Mouse (Mus musculus): ENCODE results near the gene Myo1c.

DNA sequence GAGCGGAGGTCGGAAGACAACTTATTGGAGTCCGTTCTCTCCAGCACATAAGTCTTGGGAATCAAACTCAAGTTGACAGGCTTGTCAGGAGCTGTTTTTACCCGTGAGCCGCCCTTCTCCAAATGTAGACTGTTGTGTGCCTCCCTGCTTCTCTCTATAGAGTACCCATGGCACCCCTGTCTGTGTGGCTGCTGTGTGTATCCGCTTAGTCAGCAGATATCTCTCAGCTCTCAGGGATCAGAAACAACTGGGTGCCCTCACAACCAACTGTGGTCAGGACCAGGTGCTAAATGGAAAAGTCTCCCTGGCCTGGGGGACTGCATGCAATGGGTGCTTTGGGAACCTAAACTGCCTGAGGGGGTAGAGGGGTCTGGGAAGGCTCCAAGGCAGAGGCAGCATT is 16.0 kb downstream of the Myo1c start:
- TF ChIP-seq CTCF (IDR thresholded peaks at IDR 0.05; ENCODE audit: extremely low read depth, insufficient read length, insufficient replicate concordance, low read depth, low read length) (no peak), POLR2A (IDR thresholded peaks at IDR 0.05; ENCODE audit: low read depth, low read length) (no peak)

All from small intestine, adult 2 months (tissue).